Mouse (Mus musculus) central nervous system, embryonic 14 days (tissue): ENCODE results near the gene Asl. TPM values are rescaled to one million over a fixed set of nuclear protein-coding genes. Genes with fewer than 3 reads are reported as not detected.

ENCODE experiments used
- polyA plus RNA-seq: library from polyadenylated mRNA; depleted of rRNA; stranded (reverse); fragments of >200 nt; gene quantifications from 2 replicates; pipeline ENCODE4 v1.2.3, GENCODE M21; 2012; rRNA removed

The Asl gene
- polyA plus RNA-seq, result 21.9 and 27.2 TPM in 2 replicates

GRCm38 (mm10) chr5:130029142-130029897 is at the start of gene Asl, which contains the start of gene Crcp:
Gene Asl, minus strand, starts transcription at chr5:130029247.
Gene Crcp, plus strand, starts transcription at chr5:130029290.

DNA sequence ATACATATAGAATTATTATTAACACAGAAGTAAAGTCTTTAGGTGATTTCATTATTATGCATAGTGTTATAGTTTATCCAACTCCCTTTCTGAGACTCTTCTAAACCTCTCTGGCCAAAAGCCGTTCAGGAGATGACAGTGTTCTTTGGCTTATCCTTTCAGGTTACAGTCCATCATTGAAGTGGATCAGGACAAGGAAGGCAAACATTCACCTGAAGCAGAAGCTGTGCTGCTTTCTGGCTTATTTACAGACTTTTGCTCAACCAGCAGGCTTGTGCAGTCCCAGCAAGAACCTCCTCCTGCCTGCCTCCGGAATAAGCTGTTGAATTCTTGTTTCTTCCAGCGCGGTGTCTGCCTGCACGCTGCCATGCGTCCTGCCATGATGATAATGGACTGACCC is 44.0 kb upstream of the Asl start, which contains the start of gene Tpst1:
Gene Tpst1, plus strand, starts transcription at position 301 of the 400 bp plus-strand sequence.

GRCm38 (mm10) chr5:130002301-130003146 is 26.5 kb downstream of the Asl start, which contains the start of gene Gusb:
Gene Gusb, minus strand, starts transcription at chr5:130003049.

Other genes with a start within 250 kb of the Asl start
- gene Psph, start 241.8 kb downstream of the Asl start, polyA plus RNA-seq, result 18.5 and 25.4 TPM in 2 replicates
- 25.5 and 31.3 TPM in 2 replicates for gene Sumf2, start 182.3 kb downstream of the Asl start, polyA plus RNA-seq
- gene Chchd2, start 141.8 kb downstream of the Asl start, polyA plus RNA-seq, result 857 and 982 TPM in 2 replicates
- 11.7 TPM in 2 replicates for gene Zbed5, start 133.5 kb downstream of the Asl start, polyA plus RNA-seq
- 0.21 and 0.29 TPM in 2 replicates for gene Phkg1, start 130.7 kb downstream of the Asl start, polyA plus RNA-seq
- 6.0 and 8.0 TPM in 2 replicates for gene Nupr1l, start 120.7 kb downstream of the Asl start, polyA plus RNA-seq
- 34.1 and 35.6 TPM in 2 replicates for gene Vkorc1l1, start 87.3 kb downstream of the Asl start, polyA plus RNA-seq
- 18.2 and 24.5 TPM in 2 replicates for gene Gusb, start 26.2 kb downstream of the Asl start, polyA plus RNA-seq
- gene Crcp, start within 50 bp of the Asl start, polyA plus RNA-seq, result 52.4 and 57.6 TPM in 2 replicates
- gene Tpst1, start 44.1 kb upstream of the Asl start, polyA plus RNA-seq, result 38.9 and 40.8 TPM in 2 replicates
- 9.1 and 9.2 TPM in 2 replicates for gene Kctd7, start 115.6 kb upstream of the Asl start, polyA plus RNA-seq
- 30.0 and 31.1 TPM in 2 replicates for gene Rabgef1, start 142.6 kb upstream of the Asl start, polyA plus RNA-seq
- gene Tmem248, start 187.8 kb upstream of the Asl start, polyA plus RNA-seq, result 23.6 and 28.5 TPM in 2 replicates
- 56.7 and 59.0 TPM in 2 replicates for gene Sbds, start 226.3 kb upstream of the Asl start, polyA plus RNA-seq
- 16.5 and 17.1 TPM in 2 replicates for gene Tyw1, start 226.4 kb upstream of the Asl start, polyA plus RNA-seq